Comparison of ENCODE assay signal across 10 mouse cellular contexts in the genomic region with DNA sequence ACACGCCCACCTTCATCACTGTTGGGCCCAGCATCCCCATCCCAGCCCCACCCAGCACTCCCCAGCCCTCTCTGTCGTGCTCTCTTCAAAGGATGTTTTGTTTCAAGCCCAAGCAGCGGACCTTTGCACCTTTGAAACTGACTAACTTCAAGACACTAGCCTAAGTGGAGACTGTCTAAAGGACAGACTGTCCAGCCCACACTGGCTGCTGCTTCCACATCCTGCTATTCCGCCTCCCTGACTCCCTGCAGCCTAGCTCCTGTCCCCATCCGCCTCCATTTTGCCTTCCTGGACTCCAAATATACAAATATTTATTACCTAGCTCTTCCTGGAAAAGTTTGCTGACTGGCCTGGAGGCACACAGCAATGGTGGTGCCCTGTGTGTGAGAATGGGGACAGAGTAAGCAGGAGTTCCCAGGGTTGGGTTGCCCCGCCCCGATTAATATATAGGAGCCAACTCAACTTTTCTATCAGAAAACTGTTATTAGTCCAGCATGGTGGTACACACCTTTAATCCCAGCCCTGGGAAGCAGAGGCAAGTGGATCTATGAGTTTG. TPM values are rescaled to one million over a fixed set of nuclear protein-coding genes. Genes with fewer than 3 reads are reported as not detected.
DNase-seq lines count a peak whose midpoint lies in the region; ATAC-seq and TF ChIP-seq lines count a peak whose summit lies in the region.
"Had no signal": no experiment of that assay in that cellular context is flagged by ENCODE, and none has a peak within 500 bp of the region (broad histone marks: within the 10 kb centered on the region; RNA-seq: fewer than 3 reads in every experiment).

No protein-coding gene starts in this region.

- intact Hi-C loops in heart, postnatal 14 days (cut with DNase I): no loop called here
- intact Hi-C loops in left cerebral cortex, adult 2 months (cut with DNase I): no loop called here

- H3K27me3 ChIP-seq in heart, embryonic 12.5 days (replicated peaks): no peaks in the 10 kb centered on the region
- H3K27me3 ChIP-seq in heart, postnatal 0 days (ENCODE audit: control insufficient read depth, insufficient read depth, low read length): no peaks in the 10 kb centered on the region
- H3K27me3 ChIP-seq: Patski had no signal

- DNase-seq in heart, postnatal 14 days: no peak
- DNase-seq in left cerebral cortex, adult 2 months (ENCODE audit: extremely low spot score in 1 of 2, low spot score in 2 of 2): no peak
- no peak for DNase-seq in left cerebral cortex, adult 8-10 months (ENCODE audit: low spot score in 2 of 2)
- no peak for DNase-seq in heart, postnatal 0 days (ENCODE audit: low spot score)
- DNase-seq in urinary bladder, postnatal 14 days (ENCODE audit: low spot score): no peak
- no peak for DNase-seq in layer of hippocampus, adult 11-12 months (ENCODE audit: low spot score)
- DNase-seq: cerebellum, adult 11 months had no signal

- ATAC-seq in heart, embryonic 12.5 days (ENCODE audit: insufficient number of reproducible peaks, low FRiP score): no peak
- ATAC-seq in heart, postnatal 0 days (ENCODE audit: insufficient read depth, low read depth): no peak

- H3K4me3 ChIP-seq in heart, embryonic 12.5 days: no peak overlapping the region
- no peak overlapping the region for H3K4me3 ChIP-seq in left cerebral cortex, adult 2 months
- H3K4me3 ChIP-seq in heart, postnatal 0 days (ENCODE audit: low read depth, low read length): no peak overlapping the region
- H3K4me3 ChIP-seq in macrophage (ENCODE audit: inconsistent target): no peak overlapping the region

- no peak for TF ChIP-seq EP300 in heart, postnatal 0 days (IDR thresholded peaks at IDR 0.05; ENCODE audit: low read depth)

- H3K27ac ChIP-seq in heart, embryonic 12.5 days (ENCODE audit: poor library complexity, severe bottlenecking): peak overlapping the region; percentile 76
- peak overlapping the region; percentile 69 for H3K27ac ChIP-seq in left cerebral cortex, adult 2 months
- peak overlapping the region; percentile 82 for H3K27ac ChIP-seq in heart, postnatal 0 days (ENCODE audit: low read depth)
- peak overlapping the region; percentile 96 for H3K27ac ChIP-seq in macrophage

- no peaks in the 10 kb centered on the region for H3K9me3 ChIP-seq in heart, embryonic 12.5 days (replicated peaks)
- no peaks in the 10 kb centered on the region for H3K9me3 ChIP-seq in heart, postnatal 0 days (replicated peaks; ENCODE audit: control insufficient read depth, low read length)

- 78% methylated on average over 7 of the region's 7 CpGs for WGBS in heart, embryonic 12.5 days
- 71% methylated on average over 7 of the region's 7 CpGs for whole genome bisulfite sequencing in heart, postnatal 0 days
- 98% methylated on average over 7 of the region's 7 CpGs for WGBS in macrophage (ENCODE audit: missing documents)

- peaks cover 95% of the 10 kb centered on the region for H3K79me2 ChIP-seq in macrophage (ENCODE audit: inconsistent target)

- peak overlapping the region; percentile 37 for H3K9ac ChIP-seq in heart, embryonic 12.5 days
- H3K9ac ChIP-seq in heart, postnatal 0 days (replicated peaks; ENCODE audit: low read depth, low read length): no peak overlapping the region

- peak overlapping the region; percentile 20; the same call in 1 of the 2 replicates for H3K4me2 ChIP-seq in heart, embryonic 12.5 days
- no peak overlapping the region for H3K4me2 ChIP-seq in heart, postnatal 0 days (ENCODE audit: low read depth, low read length)

- peaks cover 5% of the 10 kb centered on the region; the same call in 1 of the 2 replicates for H3K36me3 ChIP-seq in heart, embryonic 12.5 days
- no peaks in the 10 kb centered on the region for H3K36me3 ChIP-seq in heart, postnatal 0 days (replicated peaks; ENCODE audit: control insufficient read depth, insufficient read depth, low read length)
- peaks cover 81% of the 10 kb centered on the region for H3K36me3 ChIP-seq in macrophage (ENCODE audit: inconsistent target)

- TF ChIP-seq CTCF in left cerebral cortex, adult 2 months (IDR thresholded peaks at IDR 0.05): no peak
- TF ChIP-seq CTCF in heart, postnatal 0 days (IDR thresholded peaks at IDR 0.05; ENCODE audit: low read depth): no peak

- peaks cover 44% of the 10 kb centered on the region for H3K4me1 ChIP-seq in heart, embryonic 12.5 days (replicated peaks)
- H3K4me1 ChIP-seq in heart, postnatal 0 days (ENCODE audit: control insufficient read depth, insufficient read depth): peaks cover 43% of the 10 kb centered on the region

RNA-seq across cellular contexts. Expression of gene Lgmn, which starts 22.6 kb away (rescaled TPM):
- polyA plus RNA-seq in heart, embryonic 12.5 days (2016; fragmentation: Nextera tagmentation; extraction: Ambion mirVana): 126 and 127 TPM in 2 replicates
- 10 to 100 TPM; 78.1 to 82.0 TPM for total RNA-seq in heart, postnatal 14 days (2021)
- 100 to 1,000 TPM in 1 of 2 experiments, 10 to 100 TPM in 1; 93.8 to 102 TPM for total RNA-seq in left cerebral cortex, adult 2 months (2021)
- 100 to 1,000 TPM; 107 to 158 (median 125) TPM for total RNA-seq in left cerebral cortex, adult 8-10 months (2022)
- total RNA-seq in heart, postnatal 0 days (2014; rRNA removed; ENCODE audit: low replicate concordance): 97.7 and 118 TPM in 2 replicates
- 94.0 and 96.0 TPM in 2 replicates for polyA plus RNA-seq in heart, postnatal 0 days (2015; fragmentation: Nextera tagmentation; extraction: Ambion mirVana)
- 100 to 1,000 TPM in 25 of 26 experiments, 10 to 100 TPM in 1; 88.6 to 854 (median 496) TPM for total RNA-seq in macrophage (2018; cell fraction: chromatin; rRNA removed)
- total RNA-seq in macrophage (2018; cell fraction: cytosol; rRNA removed): 1,000 to 10,000 TPM; 1,640 to 2,709 (median 2,101) TPM
- total RNA-seq in macrophage (2018; cell fraction: nucleus; rRNA removed): 1,000 to 10,000 TPM in 25 of 26 experiments, 100 to 1,000 TPM in 1; 456 to 3,671 (median 2,465) TPM
- polyA plus RNA-seq in macrophage (2018): 1,992 to 3,134 TPM (median 2,166 TPM) in 3 replicates

RNA-seq across cellular contexts. Expression of gene Golga5, which starts 51.9 kb away (rescaled TPM):
- 28.8 and 29.0 TPM in 2 replicates for polyA plus RNA-seq in heart, embryonic 12.5 days (2016; fragmentation: Nextera tagmentation; extraction: Ambion mirVana)
- 10 to 100 TPM; 23.5 to 25.8 TPM for total RNA-seq in heart, postnatal 14 days (2021)
- total RNA-seq in left cerebral cortex, adult 2 months (2021): 10 to 100 TPM; 26.7 to 28.2 TPM
- total RNA-seq in left cerebral cortex, adult 8-10 months (2022): 10 to 100 TPM; 25.4 to 32.6 (median 32.0) TPM
- 17.4 and 17.7 TPM in 2 replicates for total RNA-seq in heart, postnatal 0 days (2014; rRNA removed; ENCODE audit: low replicate concordance)
- polyA plus RNA-seq in heart, postnatal 0 days (2015; fragmentation: Nextera tagmentation; extraction: Ambion mirVana): 23.5 and 24.0 TPM in 2 replicates
- 10 to 100 TPM; 22.0 to 67.7 (median 45.9) TPM for total RNA-seq in macrophage (2018; cell fraction: chromatin; rRNA removed)
- total RNA-seq in macrophage (2018; cell fraction: cytosol; rRNA removed): 10 to 100 TPM; 16.6 to 31.3 (median 26.2) TPM
- total RNA-seq in macrophage (2018; cell fraction: nucleus; rRNA removed): 10 to 100 TPM; 19.4 to 41.1 (median 29.3) TPM
- 27.9 to 40.8 TPM (median 29.5 TPM) in 3 replicates for polyA plus RNA-seq in macrophage (2018)
